In genomic region chr6:33193823-33194222, GRCm38 (mm10) we compare ENCODE assay signal across 33 mouse cellular contexts. TPM values are rescaled to one million over a fixed set of nuclear protein-coding genes. Genes with fewer than 3 reads are reported as not detected.
DNase-seq lines count a peak whose midpoint lies in the region; ATAC-seq lines count a peak whose summit lies in the region.
"Had no signal": no experiment of that assay in that cellular context is flagged by ENCODE, and none has a peak within 500 bp of the region (broad histone marks: within the 10 kb centered on the region; RNA-seq: fewer than 3 reads in every experiment).

No protein-coding gene starts in this region.

- no peak overlapping the region for H3K9ac ChIP-seq in liver, embryonic 13.5 days
- no peak overlapping the region for H3K9ac ChIP-seq in stomach, embryonic 15.5 days
- no peak overlapping the region for H3K9ac ChIP-seq in forebrain, embryonic 11.5 days (ENCODE audit: low read length)
- H3K9ac ChIP-seq: embryonic facial prominence, embryonic 12.5 days; forebrain, embryonic 15.5 days; heart, embryonic 13.5 days; kidney, embryonic 15.5 days; limb, embryonic 15.5 days; midbrain, embryonic 15.5 days; neural tube, embryonic 13.5 days had no signal

- no peak for ATAC-seq in megakaryocyte, adult 5-6 weeks (ENCODE audit: poor library complexity, severe bottlenecking)
- peak; percentile 89 for ATAC-seq in erythroblast, adult 5-6 weeks (replicated peaks; ENCODE audit: low FRiP score, poor library complexity, severe bottlenecking)
- ATAC-seq in liver, embryonic 13.5 days (ENCODE audit: low read depth) = peak; percentile 95
- peak; percentile 58; the same call in 1 of the 2 replicates for ATAC-seq in stomach, embryonic 15.5 days (ENCODE audit: insufficient read depth, low FRiP score, low read depth)
- ATAC-seq in forebrain, embryonic 11.5 days (replicated peaks; ENCODE audit: low FRiP score) = no peak
- ATAC-seq: forebrain, embryonic 15.5 days; hindbrain, postnatal 0 days; lung, postnatal 0 days; midbrain, embryonic 15.5 days had no signal

- H3K27me3 ChIP-seq in megakaryocyte, embryonic 14.5 days (replicated peaks) = peaks cover 14% of the 10 kb centered on the region
- 0 out of 2 replicates have a peak, but pooled peaks cover 3% of the 10 kb centered on the region for H3K27me3 ChIP-seq in liver, embryonic 13.5 days
- H3K27me3 ChIP-seq in stomach, embryonic 15.5 days (replicated peaks) = no peaks in the 10 kb centered on the region
- no peaks in the 10 kb centered on the region for H3K27me3 ChIP-seq in forebrain, embryonic 11.5 days (ENCODE audit: control insufficient read depth, insufficient read depth, low read length)
- H3K27me3 ChIP-seq: embryonic facial prominence, embryonic 12.5 days; forebrain, embryonic 15.5 days; kidney, embryonic 15.5 days; limb, embryonic 15.5 days; midbrain, embryonic 15.5 days; neural tube, embryonic 13.5 days had no signal

- H3K36me3 ChIP-seq in megakaryocyte, embryonic 14.5 days (replicated peaks; ENCODE audit: low read length) = no peaks in the 10 kb centered on the region
- no peaks in the 10 kb centered on the region for H3K36me3 ChIP-seq in liver, embryonic 13.5 days
- no peaks in the 10 kb centered on the region for H3K36me3 ChIP-seq in stomach, embryonic 15.5 days
- H3K36me3 ChIP-seq in forebrain, embryonic 11.5 days (ENCODE audit: control insufficient read depth, insufficient read depth, low read length) = no peaks in the 10 kb centered on the region
- H3K36me3 ChIP-seq: embryonic facial prominence, embryonic 12.5 days; forebrain, embryonic 15.5 days; heart, embryonic 13.5 days; kidney, embryonic 15.5 days; limb, embryonic 15.5 days; midbrain, embryonic 15.5 days; neural tube, embryonic 13.5 days had no signal

- intact Hi-C loops in left cerebral cortex, postnatal 25 days (cut with DNase I) = no loop called here

- no peaks in the 10 kb centered on the region for H3K9me3 ChIP-seq in megakaryocyte, embryonic 14.5 days
- H3K9me3 ChIP-seq in liver, embryonic 13.5 days (replicated peaks) = no peaks in the 10 kb centered on the region
- no peaks in the 10 kb centered on the region for H3K9me3 ChIP-seq in stomach, embryonic 15.5 days
- no peaks in the 10 kb centered on the region for H3K9me3 ChIP-seq in forebrain, embryonic 11.5 days (ENCODE audit: control insufficient read depth, low read length)
- H3K9me3 ChIP-seq: embryonic facial prominence, embryonic 12.5 days; forebrain, embryonic 15.5 days; heart, embryonic 13.5 days; kidney, embryonic 15.5 days; limb, embryonic 15.5 days; midbrain, embryonic 15.5 days; neural tube, embryonic 13.5 days had no signal

- H3K4me1 ChIP-seq in megakaryocyte, embryonic 14.5 days = peaks cover 17% of the 10 kb centered on the region
- H3K4me1 ChIP-seq in liver, embryonic 13.5 days (replicated peaks) = peaks cover 8% of the 10 kb centered on the region
- H3K4me1 ChIP-seq in stomach, embryonic 15.5 days = no peaks in the 10 kb centered on the region
- no peaks in the 10 kb centered on the region for H3K4me1 ChIP-seq in forebrain, embryonic 11.5 days (replicated peaks; ENCODE audit: control insufficient read depth, insufficient read depth, low read length)
- H3K4me1 ChIP-seq: embryonic facial prominence, embryonic 12.5 days; heart, embryonic 13.5 days; limb, embryonic 15.5 days; midbrain, embryonic 15.5 days; neural tube, embryonic 13.5 days had no signal

- H3K27ac ChIP-seq in liver, embryonic 13.5 days = no peak overlapping the region
- H3K27ac ChIP-seq in stomach, embryonic 15.5 days = no peak overlapping the region
- H3K27ac ChIP-seq in forebrain, embryonic 11.5 days (ENCODE audit: low read depth, low read length) = no peak overlapping the region
- H3K27ac ChIP-seq: embryonic facial prominence, embryonic 12.5 days; forebrain, embryonic 15.5 days; heart, embryonic 13.5 days; hindbrain, postnatal 0 days; kidney, embryonic 15.5 days; left cerebral cortex, adult 2 months; limb, embryonic 15.5 days; midbrain, embryonic 15.5 days; neural tube, embryonic 13.5 days had no signal

- H3K4me2 ChIP-seq in liver, embryonic 13.5 days = no peak overlapping the region
- no peak overlapping the region for H3K4me2 ChIP-seq in stomach, embryonic 15.5 days
- H3K4me2 ChIP-seq in forebrain, embryonic 11.5 days (ENCODE audit: low read depth, low read length, severe bottlenecking) = no peak overlapping the region
- H3K4me2 ChIP-seq: embryonic facial prominence, embryonic 12.5 days; forebrain, embryonic 15.5 days; heart, embryonic 13.5 days; kidney, embryonic 15.5 days; limb, embryonic 15.5 days; midbrain, embryonic 15.5 days; neural tube, embryonic 13.5 days had no signal

- 45% methylated on average over 3 of the region's 3 CpGs for WGBS in liver, embryonic 13.5 days (ENCODE audit: insufficient replicate concordance)
- whole genome bisulfite sequencing in stomach, embryonic 15.5 days = 73% methylated on average over 3 of the region's 3 CpGs
- WGBS in forebrain, embryonic 11.5 days = 81% methylated on average over 3 of the region's 3 CpGs

- H3K4me3 ChIP-seq in megakaryocyte, embryonic 14.5 days (replicated peaks) = peak overlapping the region; percentile 14
- no peak overlapping the region for H3K4me3 ChIP-seq in liver, embryonic 13.5 days (replicated peaks)
- no peak overlapping the region for H3K4me3 ChIP-seq in stomach, embryonic 15.5 days (replicated peaks)
- H3K4me3 ChIP-seq in forebrain, embryonic 11.5 days (ENCODE audit: low read depth, low read length) = no peak overlapping the region
- H3K4me3 ChIP-seq: embryonic facial prominence, embryonic 12.5 days; erythroblast, embryonic 14.5 days; forebrain, embryonic 15.5 days; heart, embryonic 13.5 days; kidney, embryonic 15.5 days; left cerebral cortex, adult 2 months; limb, embryonic 15.5 days; midbrain, embryonic 15.5 days; myocyte; neural tube, embryonic 13.5 days had no signal

- peak; percentile 18 for DNase-seq in liver, embryonic 13.5 days
- no peak for DNase-seq in forebrain, embryonic 11.5 days (ENCODE audit: low spot score)
- no peak for DNase-seq in left cerebral cortex, postnatal 25 days (ENCODE audit: low spot score in 2 of 2)
- DNase-seq: adrenal gland, adult 2 months; B cell, adult 2 months; cerebellum, adult 18-20 months; cerebellum, postnatal 14 days; gastrocnemius, postnatal 14 days; heart, adult 18-20 months; heart, postnatal 14 days; kidney, adult 11 months; kidney, postnatal 36 days; layer of hippocampus, adult 9-11 months; left cerebral cortex, postnatal 4 days; right cerebral cortex, adult 18-20 months; right cerebral cortex, postnatal 4 days; thymus, postnatal 14 days had no signal

RNA-seq across cellular contexts. Expression of gene Exoc4, which starts 55.1 kb away (rescaled TPM):
- polyA plus RNA-seq in megakaryocyte, embryonic 14.5 days (2012; ENCODE audit: insufficient read depth, low replicate concordance) = 8.4 and 10.5 TPM in 2 replicates
- 25.9 and 26.7 TPM in 2 replicates for total RNA-seq in megakaryocyte, adult 5-6 weeks (2015)
- 39.3 and 40.1 TPM in 2 replicates for total RNA-seq in megakaryocyte, adult 5-6 weeks (2017)
- total RNA-seq in erythroblast, adult 5-6 weeks (2015; ENCODE audit: low replicate concordance) = 14.8 and 15.7 TPM in 2 replicates
- total RNA-seq in erythroblast, adult 5-6 weeks (2017; ENCODE audit: low replicate concordance) = 18.1 and 20.6 TPM in 2 replicates
- 11.0 and 13.8 TPM in 2 replicates for polyA plus RNA-seq in liver, embryonic 13.5 days (2015; fragmentation: Nextera tagmentation; extraction: Ambion mirVana)
- 31.4 and 34.4 TPM in 2 replicates for polyA plus RNA-seq in stomach, embryonic 15.5 days (2015; fragmentation: Nextera tagmentation; extraction: Ambion mirVana)
- 38.8 and 41.2 TPM in 2 replicates for polyA plus RNA-seq in forebrain, embryonic 11.5 days (2014; fragmentation: Nextera tagmentation; extraction: Ambion mirVana)
- 10 to 100 TPM; 72.2 to 76.3 TPM for total RNA-seq in left cerebral cortex, postnatal 25 days (2021)

Comparison
In these comparisons a context has a peak if more than half of its experiments do, and no peak if none do; other contexts are left out.
1. ATAC-seq: peak in erythroblast, adult 5-6 weeks (single experiment), liver, embryonic 13.5 days (single experiment) and stomach, embryonic 15.5 days (single experiment); none in megakaryocyte, adult 5-6 weeks (single experiment) and forebrain, embryonic 11.5 days (single experiment).